Mouse (Mus musculus): ENCODE data around the gene Rab12. TPM values are rescaled to one million over a fixed set of nuclear protein-coding genes. Genes with fewer than 3 reads are reported as not detected.

The Rab12 gene
- polyA plus RNA-seq, 1 experiment from 2014 or later: 42.8 TPM

- 81% methylated on average over 1 of the region's 1 CpGs for WGBS
- H3K4me3 ChIP-seq (ENCODE audit: low read depth, low read length): no peak overlapping the region
- no peaks in the 10 kb centered on the region for H3K36me3 ChIP-seq (ENCODE audit: control insufficient read depth, insufficient read depth, low read length)
- H3K4me2 ChIP-seq (replicated peaks; ENCODE audit: low read depth, low read length): no peak overlapping the region
- H3K9ac ChIP-seq (replicated peaks; ENCODE audit: low read depth, low read length): no peak overlapping the region
- no peaks in the 10 kb centered on the region for H3K9me3 ChIP-seq (ENCODE audit: control insufficient read depth, low read depth, low read length)
- no peak overlapping the region for H3K27ac ChIP-seq (ENCODE audit: low read length)
- no peak for ATAC-seq (ENCODE audit: insufficient number of reproducible peaks, insufficient read depth, low FRiP score, low read depth)
- H3K27me3 ChIP-seq (ENCODE audit: control insufficient read depth, insufficient read depth, low read length): no peaks in the 10 kb centered on the region
- no peaks in the 10 kb centered on the region for H3K4me1 ChIP-seq (ENCODE audit: control insufficient read depth, insufficient read depth, low read length)
These were observed 46.3 kb downstream of the Rab12 start for GRCm38 (mm10) chr17:66473205-66473604.

- H3K27me3 ChIP-seq (ENCODE audit: control insufficient read depth, insufficient read depth, low read length): no peaks in the 10 kb centered on the region
- WGBS: 38% methylated on average over 5 of the region's 5 CpGs
- no peaks in the 10 kb centered on the region for H3K36me3 ChIP-seq (ENCODE audit: control insufficient read depth, insufficient read depth, low read length)
- H3K4me1 ChIP-seq (ENCODE audit: control insufficient read depth, insufficient read depth, low read length): no peaks in the 10 kb centered on the region
- no peak overlapping the region for H3K9ac ChIP-seq (replicated peaks; ENCODE audit: low read depth, low read length)
- H3K9me3 ChIP-seq (ENCODE audit: control insufficient read depth, low read depth, low read length): no peaks in the 10 kb centered on the region
- no peak overlapping the region for H3K27ac ChIP-seq (ENCODE audit: low read length)
- H3K4me3 ChIP-seq (ENCODE audit: low read depth, low read length): no peak overlapping the region
- ATAC-seq (ENCODE audit: insufficient number of reproducible peaks, insufficient read depth, low FRiP score, low read depth): no peak
- no peak overlapping the region for H3K4me2 ChIP-seq (replicated peaks; ENCODE audit: low read depth, low read length)
These were observed 47.8 kb downstream of the Rab12 start for GRCm38 (mm10) chr17:66471775-66472174.

- H3K4me1 ChIP-seq (ENCODE audit: control insufficient read depth, insufficient read depth, low read length): no peaks in the 10 kb centered on the region
- no peak overlapping the region for H3K27ac ChIP-seq (ENCODE audit: low read length)
- no peak for ATAC-seq (ENCODE audit: insufficient number of reproducible peaks, insufficient read depth, low FRiP score, low read depth)
- H3K9ac ChIP-seq (replicated peaks; ENCODE audit: low read depth, low read length): no peak overlapping the region
- H3K9me3 ChIP-seq (ENCODE audit: control insufficient read depth, low read depth, low read length): no peaks in the 10 kb centered on the region
- no peaks in the 10 kb centered on the region for H3K36me3 ChIP-seq (ENCODE audit: control insufficient read depth, insufficient read depth, low read length)
- no peaks in the 10 kb centered on the region for H3K27me3 ChIP-seq (ENCODE audit: control insufficient read depth, insufficient read depth, low read length)
- no peak overlapping the region for H3K4me2 ChIP-seq (replicated peaks; ENCODE audit: low read depth, low read length)
- WGBS: 57% methylated on average over 4 of the region's 4 CpGs
- no peak overlapping the region for H3K4me3 ChIP-seq (ENCODE audit: low read depth, low read length)
These were observed 48.3 kb downstream of the Rab12 start for GRCm38 (mm10) chr17:66471252-66471651.

- Histone ChIP-seq H3K27ac (ENCODE audit: low read length) (no peak overlapping the region), H3K36me3 (ENCODE audit: control insufficient read depth, insufficient read depth, low read length) (no peaks in the 10 kb centered on the region), H3K4me2 (replicated peaks; ENCODE audit: low read depth, low read length) (no peak overlapping the region), H3K4me3 (ENCODE audit: low read depth, low read length) (no peak overlapping the region), H3K9ac (replicated peaks; ENCODE audit: low read depth, low read length) (no peak overlapping the region), H3K4me1 (ENCODE audit: control insufficient read depth, insufficient read depth, low read length) (no peaks in the 10 kb centered on the region), H3K27me3 (ENCODE audit: control insufficient read depth, insufficient read depth, low read length) (no peaks in the 10 kb centered on the region), H3K9me3 (ENCODE audit: control insufficient read depth, low read depth, low read length) (no peaks in the 10 kb centered on the region)
- ATAC-seq (ENCODE audit: insufficient number of reproducible peaks, insufficient read depth, low FRiP score, low read depth): no peak
- 50% methylated on average over 8 of the region's 8 CpGs for WGBS
These were observed 49.5 kb downstream of the Rab12 start for GRCm38 (mm10) chr17:66470020-66470419.

- 65% methylated on average over 1 of the region's 1 CpGs for WGBS
- no peak for ATAC-seq (ENCODE audit: insufficient number of reproducible peaks, insufficient read depth, low FRiP score, low read depth)
- H3K27ac ChIP-seq (ENCODE audit: low read length): no peak overlapping the region
- no peak overlapping the region for H3K9ac ChIP-seq (replicated peaks; ENCODE audit: low read depth, low read length)
- H3K4me2 ChIP-seq (replicated peaks; ENCODE audit: low read depth, low read length): no peak overlapping the region
- no peaks in the 10 kb centered on the region for H3K4me1 ChIP-seq (ENCODE audit: control insufficient read depth, insufficient read depth, low read length)
- H3K4me3 ChIP-seq (ENCODE audit: low read depth, low read length): no peak overlapping the region
- no peaks in the 10 kb centered on the region for H3K9me3 ChIP-seq (ENCODE audit: control insufficient read depth, low read depth, low read length)
- H3K27me3 ChIP-seq (ENCODE audit: control insufficient read depth, insufficient read depth, low read length): no peaks in the 10 kb centered on the region
- no peaks in the 10 kb centered on the region for H3K36me3 ChIP-seq (ENCODE audit: control insufficient read depth, insufficient read depth, low read length)
These were observed 62.3 kb downstream of the Rab12 start for GRCm38 (mm10) chr17:66457278-66457677.

- no peaks in the 10 kb centered on the region for H3K9me3 ChIP-seq (ENCODE audit: control insufficient read depth, low read depth, low read length)
- H3K9ac ChIP-seq (replicated peaks; ENCODE audit: low read depth, low read length): no peak overlapping the region
- H3K27ac ChIP-seq (ENCODE audit: low read length): no peak overlapping the region
- H3K27me3 ChIP-seq (ENCODE audit: control insufficient read depth, insufficient read depth, low read length): no peaks in the 10 kb centered on the region
- peak overlapping the region; percentile 48; the same call in 1 of the 2 replicates for H3K4me3 ChIP-seq (ENCODE audit: low read depth, low read length)
- peaks cover 17% of the 10 kb centered on the region for H3K4me1 ChIP-seq (ENCODE audit: control insufficient read depth, insufficient read depth, low read length)
- H3K4me2 ChIP-seq (replicated peaks; ENCODE audit: low read depth, low read length): peak overlapping the region; percentile 80; the same call in 1 of the 2 replicates
- no peak for ATAC-seq (ENCODE audit: insufficient number of reproducible peaks, insufficient read depth, low FRiP score, low read depth)
- no peaks in the 10 kb centered on the region for H3K36me3 ChIP-seq (ENCODE audit: control insufficient read depth, insufficient read depth, low read length)
- WGBS: 3% methylated on average over 11 of the region's 11 CpGs
These were observed 68.4 kb downstream of the Rab12 start for GRCm38 (mm10) chr17:66451143-66451542.

- Histone ChIP-seq H3K36me3 (ENCODE audit: control insufficient read depth, insufficient read depth, low read length) (no peaks in the 10 kb centered on the region), H3K27ac (ENCODE audit: low read length) (no peak overlapping the region), H3K9ac (replicated peaks; ENCODE audit: low read depth, low read length) (no peak overlapping the region), H3K4me2 (replicated peaks; ENCODE audit: low read depth, low read length) (peak overlapping the region; percentile 80), H3K4me3 (ENCODE audit: low read depth, low read length) (peak overlapping the region; percentile 48), H3K9me3 (ENCODE audit: control insufficient read depth, low read depth, low read length) (no peaks in the 10 kb centered on the region), H3K27me3 (ENCODE audit: control insufficient read depth, insufficient read depth, low read length) (no peaks in the 10 kb centered on the region), H3K4me1 (ENCODE audit: control insufficient read depth, insufficient read depth, low read length) (peaks cover 20% of the 10 kb centered on the region)
- ATAC-seq (ENCODE audit: insufficient number of reproducible peaks, insufficient read depth, low FRiP score, low read depth): no peak
- 6% methylated on average over 18 of the region's 18 CpGs for WGBS
These were observed 68.9 kb downstream of the Rab12 start for GRCm38 (mm10) chr17:66450526-66451070.

- Histone ChIP-seq H3K36me3 (ENCODE audit: control insufficient read depth, insufficient read depth, low read length) (no peaks in the 10 kb centered on the region), H3K4me1 (ENCODE audit: control insufficient read depth, insufficient read depth, low read length) (peaks cover 20% of the 10 kb centered on the region), H3K9ac (replicated peaks; ENCODE audit: low read depth, low read length) (peak within 1 kb of the TSS; percentile 40), H3K27ac (ENCODE audit: low read length) (peak within 1 kb of the TSS; percentile 48; the same call in 1 of the 2 replicates), H3K27me3 (ENCODE audit: control insufficient read depth, insufficient read depth, low read length) (no peaks in the 10 kb centered on the region), H3K4me2 (replicated peaks; ENCODE audit: low read depth, low read length) (peak within 1 kb of the TSS; percentile 80), H3K4me3 (ENCODE audit: low read depth, low read length) (peak within 1 kb of the TSS; percentile 48), H3K9me3 (ENCODE audit: control insufficient read depth, low read depth, low read length) (no peaks in the 10 kb centered on the region)
- peak; percentile 74; the same call in 1 of the 2 replicates for ATAC-seq (ENCODE audit: insufficient number of reproducible peaks, insufficient read depth, low FRiP score, low read depth)
- under 1% methylated on average over 75 of the region's 76 CpGs for WGBS
These were observed 69.8 kb downstream of the Rab12 start, which contains the start of gene Mtcl1 for GRCm38 (mm10) chr17:66449460-66450341. Gene Mtcl1 (minus strand): TSS chr17:66449750.

Data from stomach, embryonic 14.5 days (tissue).